Mouse (Mus musculus) midbrain, postnatal 0 days (tissue): ENCODE results near the gene Plk1. TPM values are rescaled to one million over a fixed set of nuclear protein-coding genes. Genes with fewer than 3 reads are reported as not detected.

ENCODE experiments used
- ATAC-seq: fragments of 200-750 bp; cut with Nextera tagmentation; 2 replicates; pipeline ENCODE4 v1.8.0; 2017; ENCODE audit warnings: moderate number of reproducible peaks, mild to moderate bottlenecking, moderate TSS enrichment, moderate library complexity; ENCODE audit not compliant: low FRiP score
- DNase-seq: peaks from one replicate; pipeline ENCODE4 v3.0.0-alpha.2; 2015; ENCODE audit warnings: low spot score
- H3K27ac ChIP-seq: fragments of 300-500 bp; sonication (generic); 2 replicates; pipeline ENCODE4 v1.5.1; 2014; ENCODE audit warnings: low read depth, mild to moderate bottlenecking, low read length, mixed read lengths
- H3K27me3 ChIP-seq: fragments of 300-500 bp; sonication (generic); 2 replicates; pipeline ENCODE4 v1.6.1; 2014; ENCODE audit warnings: low read length, control low read depth, mixed read lengths; ENCODE audit not compliant: insufficient read depth
- H3K36me3 ChIP-seq: fragments of 300-500 bp; sonication (generic); 2 replicates; pipeline ENCODE4 v1.6.1; 2014; ENCODE audit warnings: low read length, control low read depth, mixed read lengths; ENCODE audit not compliant: insufficient read depth
- H3K4me1 ChIP-seq: fragments of 300-500 bp; sonication (generic); 2 replicates; pipeline ENCODE4 v1.6.1; 2014; ENCODE audit warnings: mild to moderate bottlenecking, control low read depth, antibody characterized with exemption, low read length, mixed read lengths; ENCODE audit not compliant: insufficient read depth
- H3K4me2 ChIP-seq: fragments of 300-500 bp; sonication (generic); 2 replicates; pipeline ENCODE4 v1.6.1; 2014; ENCODE audit warnings: low read depth, mild to moderate bottlenecking, low read length, mixed read lengths; ENCODE audit not compliant: poor library complexity, severe bottlenecking
- H3K4me3 ChIP-seq: fragments of 300-500 bp; sonication (generic); 2 replicates; pipeline ENCODE4 v1.5.1; 2014; ENCODE audit warnings: low read depth, mild to moderate bottlenecking, low read length, moderate library complexity
- H3K9ac ChIP-seq: fragments of 300-500 bp; sonication (generic); replicated peaks from 2 replicates; pipeline ENCODE4 v1.6.1; 2014; ENCODE audit warnings: mild to moderate bottlenecking, low read length, moderate library complexity, mixed read lengths; ENCODE audit not compliant: poor library complexity, severe bottlenecking
- H3K9me3 ChIP-seq: fragments of 300-500 bp; sonication (generic); 2 replicates; pipeline ENCODE4 v1.6.1; 2016; ENCODE audit warnings: low read length, control low read depth
- CTCF ChIP-seq: IDR thresholded peaks from 2 replicates; pipeline ENCODE4 v1.5.1; 2016; ENCODE audit warnings: antibody characterized with exemption, mild to moderate bottlenecking
- WGBS: fragments of 180-500 bp; shearing (Covaris S2); extraction: QIAGEN DNeasy Blood & Tissue Kit; methylation state at CpG from one replicate; pipeline ENCODE4 v1.1.7; 2014; 5-methylcytosine and 5-hydroxymethylcytosine counted together
- polyA plus RNA-seq: library from polyadenylated mRNA; unstranded; fragments of >200 nt; fragmentation: Nextera tagmentation; extraction: Ambion mirVana; gene quantifications from 2 replicates; pipeline ENCODE4 v1.2.1, GENCODE M21; 2015
- total RNA-seq: library from RNA; depleted of rRNA; stranded (reverse); fragments of >200 nt; gene quantifications from 2 replicates; pipeline ENCODE4 v1.2.3, GENCODE M21; 2014; rRNA removed

Plk1 gene
- total RNA-seq = 4.1 and 6.6 TPM in 2 replicates
- polyA plus RNA-seq = 6.3 and 6.7 TPM in 2 replicates

DNA sequence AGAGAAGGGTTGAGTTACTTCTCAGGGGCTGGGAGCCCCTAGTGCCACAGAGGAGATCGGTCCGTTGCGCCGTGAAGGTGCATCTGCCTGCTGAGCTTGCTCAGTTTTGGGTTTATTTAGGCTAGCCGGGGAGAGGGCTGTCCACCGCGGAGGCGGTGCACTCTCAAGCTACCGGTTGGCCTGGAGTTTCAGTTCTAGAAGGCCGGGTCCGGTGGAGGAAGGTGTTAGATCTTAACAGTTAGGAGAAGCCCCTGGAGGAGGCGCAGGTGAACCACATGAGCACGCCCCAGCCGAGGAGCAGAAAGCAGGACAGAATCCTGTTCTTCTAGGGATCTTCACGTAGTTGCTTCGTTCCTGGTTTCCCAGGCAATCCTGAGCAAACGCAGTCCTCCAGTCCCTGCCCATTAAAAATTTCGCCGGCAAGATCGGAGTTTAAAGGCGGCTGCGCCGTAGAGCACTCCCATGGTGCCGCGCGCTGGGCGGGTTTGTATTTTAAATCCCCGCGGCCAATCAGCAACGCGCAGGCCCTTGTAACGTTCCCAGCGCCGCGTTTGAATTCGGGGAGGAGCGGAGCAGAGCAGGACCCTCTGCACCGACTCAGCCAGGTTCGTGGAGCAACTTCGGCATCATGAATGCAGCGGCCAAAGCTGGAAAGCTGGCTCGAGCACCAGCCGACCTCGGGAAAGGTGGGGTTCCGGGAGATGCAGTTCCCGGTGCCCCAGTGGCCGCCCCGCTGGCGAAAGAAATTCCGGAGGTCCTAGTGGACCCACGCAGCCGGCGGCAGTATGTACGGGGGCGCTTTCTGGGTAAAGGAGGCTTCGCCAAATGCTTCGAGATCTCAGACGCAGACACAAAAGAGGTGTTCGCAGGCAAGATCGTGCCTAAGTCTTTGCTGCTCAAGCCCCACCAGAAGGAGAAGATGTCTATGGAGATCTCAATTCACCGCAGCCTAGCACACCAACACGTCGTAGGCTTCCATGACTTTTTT, at the start of gene Plk1:
Gene Plk1 (plus strand): TSS at position 525 of the 988 bp plus-strand sequence.
- H3K4me3 ChIP-seq = peak within 1 kb of the TSS; percentile 47
- H3K36me3 ChIP-seq = no peaks in the 10 kb centered on the region; the same call in 1 of the 2 replicates
- no peak within 1 kb of the TSS for H3K27ac ChIP-seq
- peak within 1 kb of the TSS; percentile 57 for H3K9ac ChIP-seq
- DNase-seq = peak; percentile 91
- ATAC-seq = peak; percentile 90
- no peaks in the 10 kb centered on the region for H3K9me3 ChIP-seq
- H3K27me3 ChIP-seq = no peaks in the 10 kb centered on the region
- H3K4me1 ChIP-seq = peaks cover 3% of the 10 kb centered on the region; the same call in 1 of the 2 replicates
- peak within 1 kb of the TSS; percentile 99 for H3K4me2 ChIP-seq
- under 1% methylated on average over 63 of the region's 63 CpGs for WGBS
- no peak for TF ChIP-seq CTCF

DNA sequence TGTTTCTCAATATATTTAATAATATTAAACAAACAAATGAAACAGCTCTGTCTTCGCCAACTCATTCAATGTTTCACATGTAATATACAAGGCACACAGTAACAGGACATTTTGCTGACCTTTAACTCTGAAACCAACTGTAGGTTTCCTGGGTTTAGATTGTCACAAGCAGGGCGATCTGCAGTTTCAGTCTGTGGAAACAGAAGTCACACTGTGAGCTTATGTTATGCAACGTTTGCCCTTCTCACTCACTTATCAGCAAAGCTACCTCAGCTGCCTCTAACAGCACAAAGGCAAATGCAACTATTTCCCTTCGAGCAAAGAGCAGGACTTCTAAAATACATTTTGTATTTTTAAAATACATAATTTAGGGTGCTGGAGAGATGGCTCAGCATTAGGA, 35.7 kb upstream of the Plk1 start:
- no peak for TF ChIP-seq CTCF
- Histone ChIP-seq H3K4me2 (no peak overlapping the region), H3K27me3 (no peaks in the 10 kb centered on the region), H3K9me3 (no peaks in the 10 kb centered on the region), H3K36me3 (peaks cover 26% of the 10 kb centered on the region), H3K4me1 (no peaks in the 10 kb centered on the region), H3K4me3 (no peak overlapping the region), H3K27ac (no peak overlapping the region), H3K9ac (no peak overlapping the region)
- 89% methylated on average over 4 of the region's 4 CpGs for WGBS
- DNase-seq (no peak), ATAC-seq (no peak)

DNA sequence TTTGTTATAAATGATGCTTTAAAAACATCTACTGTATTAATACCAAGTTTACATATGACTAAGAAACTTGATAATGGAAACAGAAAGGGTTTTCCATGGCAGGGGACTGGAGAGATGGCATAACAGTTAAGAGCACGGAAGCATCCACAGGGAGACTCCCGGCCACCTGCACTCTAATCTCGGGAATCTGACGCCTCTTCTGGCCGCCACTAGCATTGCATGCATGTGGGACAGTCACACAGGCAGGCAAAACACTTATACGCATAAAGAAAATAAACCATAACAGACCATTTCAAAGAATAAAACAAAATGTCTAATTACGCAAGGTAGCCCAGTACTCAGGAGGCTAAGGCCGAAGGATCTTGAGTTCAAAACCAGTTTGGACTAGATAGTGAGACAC, 33.6 kb upstream of the Plk1 start:
- no peak overlapping the region for H3K4me2 ChIP-seq
- 73% methylated on average over 8 of the region's 8 CpGs for WGBS
- no peak overlapping the region for H3K9ac ChIP-seq
- H3K4me1 ChIP-seq = no peaks in the 10 kb centered on the region
- no peak for DNase-seq
- H3K27me3 ChIP-seq = no peaks in the 10 kb centered on the region
- peaks cover 17% of the 10 kb centered on the region; the same call in 1 of the 2 replicates for H3K36me3 ChIP-seq
- ATAC-seq = no peak
- TF ChIP-seq CTCF = peak; percentile 22
- H3K27ac ChIP-seq = no peak overlapping the region
- no peak overlapping the region for H3K4me3 ChIP-seq
- no peaks in the 10 kb centered on the region for H3K9me3 ChIP-seq

- 94% methylated on average over 11 of the region's 11 CpGs for WGBS
- ATAC-seq (no peak), DNase-seq (no peak)
- Histone ChIP-seq H3K27ac (no peak overlapping the region), H3K4me2 (no peak overlapping the region), H3K9me3 (no peaks in the 10 kb centered on the region), H3K4me1 (no peaks in the 10 kb centered on the region), H3K4me3 (no peak overlapping the region), H3K36me3 (peaks cover 13% of the 10 kb centered on the region; the same call in 1 of the 2 replicates), H3K9ac (no peak overlapping the region), H3K27me3 (no peaks in the 10 kb centered on the region)
- TF ChIP-seq CTCF = no peak
These were observed 32.3 kb upstream of the Plk1 start for GRCm38 (mm10) chr7:122126946-122127345.

DNA sequence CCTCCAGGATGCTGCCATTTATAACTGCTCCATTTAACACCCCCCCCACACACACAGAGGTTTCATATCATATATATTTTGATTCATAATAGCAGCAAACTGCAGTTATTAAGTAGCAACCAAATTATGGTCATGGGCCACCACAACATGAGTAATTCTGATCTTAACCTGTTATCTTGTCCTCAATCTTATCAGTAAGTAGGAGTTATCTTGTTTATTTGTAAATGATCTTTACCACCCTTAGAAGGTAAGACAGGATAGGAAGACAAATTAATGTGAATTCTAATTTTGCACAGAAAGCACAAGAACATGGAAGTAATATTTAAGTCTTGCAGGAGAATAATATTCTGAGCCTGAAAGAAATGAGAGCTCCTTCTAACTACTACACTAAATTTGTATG, 27.4 kb upstream of the Plk1 start:
- ATAC-seq (no peak), DNase-seq (no peak)
- H3K9me3 ChIP-seq = no peaks in the 10 kb centered on the region
- no peaks in the 10 kb centered on the region for H3K27me3 ChIP-seq
- TF ChIP-seq CTCF = no peak
- H3K4me3 ChIP-seq = peak overlapping the region; percentile 83; the same call in 1 of the 2 replicates
- H3K36me3 ChIP-seq = peaks cover 13% of the 10 kb centered on the region; the same call in 1 of the 2 replicates
- H3K27ac ChIP-seq = no peak overlapping the region
- 0 out of 2 replicates have a peak, but pooled peaks cover 6% of the 10 kb centered on the region for H3K4me1 ChIP-seq
- no peak overlapping the region for H3K9ac ChIP-seq
- H3K4me2 ChIP-seq = peak overlapping the region; percentile 92; the same call in 1 of the 2 replicates
